Mouse (Mus musculus) adrenal gland, postnatal 14 days (tissue): ENCODE results near the gene Pllp. TPM values are rescaled to one million over a fixed set of nuclear protein-coding genes. Genes with fewer than 3 reads are reported as not detected.
A peak's percentile ranks its signal among the peaks of the same experiment; 100 is the strongest.

ENCODE experiments used
- DNase-seq: peaks from one replicate; pipeline ENCODE4 v3.0.0; 2021; ENCODE audit warnings: mixed read lengths
- long read RNA-seq, 2 experiments: library from polyadenylated mRNA; stranded (forward); transcript quantifications; one replicate each; pipeline ENCODE4 v2.0.0; 2021
- total RNA-seq: library from RNA; stranded (reverse); gene quantifications from 2 replicates; pipeline ENCODE4 v1.2.3, GENCODE M21; 2021

Gene Pllp
- 0.86 and 1.6 TPM in 2 replicates for total RNA-seq
- long read RNA-seq, experiment 1, partial matches to known transcripts = 0 of 2 reads
- long read RNA-seq, experiment 1, other reads (novel, unspliced or antisense) = 1 of 2 reads
- long read RNA-seq, experiment 2, partial matches to known transcripts = 0 of 1 reads
- long read RNA-seq, experiment 2, other reads (novel, unspliced or antisense) = 0 of 1 reads

DNA sequence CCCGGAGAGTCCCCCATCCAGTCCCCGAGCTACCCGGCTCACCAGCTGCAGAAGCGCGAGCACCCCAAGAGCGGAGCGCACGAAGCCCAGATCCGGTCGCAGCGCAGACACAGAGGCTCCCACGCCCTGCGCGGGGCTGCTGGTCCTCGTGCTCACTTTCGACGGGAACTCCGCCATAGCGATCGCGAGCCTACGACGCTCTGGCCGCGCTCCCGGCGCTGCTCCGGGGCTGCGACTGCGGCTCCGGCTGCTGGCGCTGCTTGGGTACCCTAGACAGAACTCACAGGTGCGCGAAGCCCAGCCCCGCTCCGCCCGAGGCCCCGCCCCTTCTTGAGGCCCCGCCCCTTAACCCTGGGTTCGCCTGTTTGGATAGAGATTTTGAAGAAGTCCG is at the start of gene Pllp:
Pllp (minus strand) TSS at position 285 of the 391 bp plus-strand sequence.
- peak; percentile 62 for DNase-seq

DNA sequence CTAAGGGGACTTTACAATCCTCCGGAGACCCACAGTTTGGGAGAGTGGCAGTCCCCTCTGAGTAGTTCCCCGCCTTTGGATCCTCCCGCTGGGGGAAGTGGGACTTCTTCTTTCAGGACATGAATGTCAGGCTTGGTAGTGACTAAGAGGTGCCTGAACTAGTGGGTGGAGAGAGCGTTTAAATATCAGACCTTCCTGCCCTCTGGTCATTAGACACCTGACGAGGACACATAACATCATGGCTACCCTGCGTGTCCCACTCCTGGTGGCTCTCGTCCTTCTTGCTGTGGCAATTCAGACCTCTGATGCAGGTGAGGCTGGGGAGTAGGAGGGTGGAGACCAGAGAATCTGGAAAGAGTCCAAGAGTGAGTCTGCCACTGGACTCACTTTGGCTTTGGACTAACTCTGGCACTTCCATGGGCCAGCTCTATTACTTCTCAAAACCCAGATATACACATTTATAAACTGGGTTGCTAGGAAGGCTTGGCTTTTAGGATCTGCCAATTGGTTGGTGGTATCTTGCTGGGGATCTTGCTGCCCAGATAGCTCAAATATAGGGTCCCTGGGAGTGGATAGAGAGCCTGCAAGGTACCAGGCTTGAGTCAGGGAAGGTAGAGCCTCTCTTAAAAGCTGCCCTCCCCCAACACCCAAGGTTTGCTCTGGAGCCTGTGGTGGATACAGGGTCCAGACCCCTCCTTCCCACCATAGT is 49.6 kb upstream of the Pllp start, which contains the start of gene Ccl22:
Ccl22 (plus strand) TSS at position 115 of the 709 bp plus-strand sequence.
- no peak for DNase-seq

DNA sequence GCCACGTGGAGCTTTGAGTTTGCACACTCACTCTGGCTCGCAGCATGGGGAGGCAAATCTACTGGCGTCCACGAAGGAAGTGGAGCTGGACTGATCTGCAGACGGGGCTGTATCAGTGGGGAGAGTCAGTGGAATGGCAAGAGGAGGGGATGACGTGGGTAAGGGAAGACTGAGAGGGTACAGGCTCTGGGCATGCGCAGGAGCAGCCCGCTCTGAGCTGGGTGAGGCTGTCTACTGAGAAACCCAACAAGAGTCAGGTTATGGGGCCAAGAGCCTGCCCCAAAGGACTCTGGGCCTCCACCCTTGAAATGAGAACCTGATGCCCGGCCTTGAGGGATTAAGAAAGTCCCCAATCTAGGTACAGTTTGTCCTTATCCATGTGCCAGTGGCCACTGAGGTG is 48.9 kb upstream of the Pllp start:
- no peak for DNase-seq

DNA sequence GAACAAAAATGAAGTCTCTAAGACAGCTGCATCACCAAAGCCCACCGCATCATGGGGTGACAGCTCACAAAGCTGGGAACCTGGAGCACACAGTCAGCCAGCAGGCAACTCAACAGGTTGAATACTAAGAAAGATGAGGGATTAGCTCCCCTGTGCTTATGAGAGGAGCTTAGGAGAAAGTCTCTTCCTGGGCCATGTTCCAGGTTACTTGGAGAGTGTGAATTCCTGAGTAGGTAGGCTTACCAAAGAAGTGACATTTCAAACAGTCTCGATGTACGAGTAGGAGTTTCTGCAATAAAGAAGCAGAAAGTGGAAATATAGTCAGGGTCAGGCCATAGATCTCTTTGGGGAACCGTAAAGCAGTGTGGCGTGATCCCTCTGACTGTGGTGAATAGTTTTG is 48.4 kb upstream of the Pllp start:
- no peak for DNase-seq

DNA sequence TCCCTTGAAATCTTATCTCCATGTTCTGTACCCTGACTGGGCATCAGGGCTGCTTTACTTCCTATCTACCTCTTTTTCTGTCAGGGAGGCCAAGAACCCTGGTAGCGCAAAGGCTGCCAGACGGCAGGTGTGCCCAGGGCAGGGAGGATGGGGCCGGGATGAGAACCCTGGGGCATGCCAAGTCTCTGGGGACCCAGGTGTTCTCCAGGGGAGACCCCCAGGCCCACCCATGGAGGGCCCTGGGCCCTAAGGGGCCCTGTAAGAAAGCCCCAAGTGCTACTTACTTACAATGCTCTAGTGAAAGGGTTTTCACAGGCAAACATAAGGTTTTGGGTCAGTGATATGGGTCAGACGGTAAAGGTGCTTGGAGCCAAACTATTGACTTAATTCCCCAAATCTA is 45.6 kb upstream of the Pllp start:
- no peak for DNase-seq

DNA sequence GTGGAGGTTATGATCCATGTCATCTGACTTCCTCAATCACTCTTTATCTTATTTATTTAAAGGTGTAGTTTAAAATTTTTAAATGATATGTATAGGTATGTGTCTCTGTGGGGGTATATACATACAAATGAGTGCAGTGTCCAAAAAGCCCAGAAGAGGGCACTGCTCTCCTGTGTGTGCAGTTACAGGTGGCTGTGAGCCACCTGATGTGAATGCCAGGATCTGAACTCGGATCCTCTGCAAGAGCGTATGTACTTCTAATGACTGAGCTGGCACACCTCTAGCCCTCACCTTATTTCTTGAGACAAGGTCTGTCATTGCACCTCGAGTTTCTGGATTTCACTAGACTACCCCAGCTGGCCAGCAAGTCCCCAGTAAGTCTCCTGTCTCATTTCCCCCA is 44.5 kb upstream of the Pllp start:
- no peak for DNase-seq

DNA sequence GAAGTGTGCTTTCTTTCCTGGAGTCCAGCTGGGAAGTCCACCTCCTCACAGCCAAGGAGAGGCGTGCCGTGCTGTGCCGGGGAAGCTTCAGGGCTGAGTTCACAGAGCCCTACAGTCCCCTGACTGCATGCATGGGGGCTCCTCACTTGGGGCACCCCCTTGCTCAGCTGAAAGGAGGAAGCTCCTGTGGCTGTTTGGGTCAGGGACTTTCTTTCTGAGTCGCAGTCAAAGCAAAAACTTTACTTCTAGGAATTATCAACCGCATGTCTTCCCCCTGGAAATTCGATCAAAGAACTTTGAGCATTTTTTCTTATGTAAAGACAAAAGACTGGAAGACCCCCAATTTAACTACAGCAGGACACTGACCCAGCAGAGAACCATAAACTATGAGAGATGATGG is 43.8 kb upstream of the Pllp start:
- peak; percentile 14 for DNase-seq

DNA sequence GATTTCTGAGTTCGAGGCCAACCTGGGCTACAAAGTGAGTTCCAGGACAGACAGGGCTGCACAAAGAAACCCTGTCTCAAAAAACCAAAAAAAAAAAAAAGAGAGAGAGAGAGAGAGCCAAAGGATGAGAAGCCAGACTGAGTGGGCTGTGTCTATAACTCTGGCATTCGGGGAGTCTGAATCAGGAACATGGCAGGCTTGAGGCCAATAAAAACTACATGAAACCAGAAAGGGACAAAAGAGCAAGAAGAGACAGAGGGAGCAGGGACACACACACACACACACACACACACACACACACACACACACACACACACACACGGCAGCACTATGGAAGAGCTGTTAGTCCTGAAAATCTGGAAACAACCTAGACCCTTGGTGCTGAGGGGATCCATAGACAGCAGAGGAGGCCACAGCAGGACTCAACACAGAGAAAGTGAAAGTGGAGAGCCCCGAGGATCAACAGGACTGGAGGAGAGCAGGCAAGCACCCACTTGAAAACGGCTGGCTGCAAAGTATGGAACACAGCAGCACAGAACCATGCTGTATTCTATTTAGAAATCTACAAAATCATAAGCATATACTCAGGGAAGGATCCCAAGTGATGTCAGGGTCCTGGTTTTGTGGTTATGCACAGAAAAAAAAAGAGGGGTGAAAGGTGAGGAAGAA is 39.5 kb upstream of the Pllp start:
- peak; percentile 44 for DNase-seq

DNA sequence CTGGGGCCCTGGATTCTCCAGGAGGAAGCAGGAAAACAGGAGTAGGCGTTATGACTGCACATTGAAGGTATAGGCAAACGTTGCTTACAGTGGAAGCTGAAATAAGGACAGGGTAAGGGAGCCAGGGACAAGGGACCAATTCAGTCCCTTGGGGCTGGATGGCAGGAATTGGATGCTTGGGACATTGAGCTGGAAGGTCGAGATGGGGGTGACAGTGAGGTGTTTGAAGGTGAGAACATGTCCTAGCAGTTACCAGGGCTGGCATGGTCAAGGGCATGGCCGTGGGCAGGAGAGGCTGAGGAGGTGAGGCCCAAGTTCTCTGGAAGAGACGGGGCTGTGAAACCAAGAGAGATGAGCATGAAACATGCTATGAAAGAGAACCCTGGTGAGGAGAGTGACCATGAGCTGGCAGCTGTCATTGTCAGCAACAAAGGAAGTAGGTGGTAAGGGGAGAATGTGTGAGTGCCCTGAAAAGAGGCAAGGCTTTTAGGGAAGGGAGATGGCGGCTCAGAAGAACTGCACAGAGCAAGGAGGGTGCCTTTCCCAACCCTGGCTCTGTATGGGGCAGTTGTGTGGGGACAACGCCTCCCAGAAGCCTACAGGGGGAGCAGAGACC is 38.8 kb upstream of the Pllp start:
- DNase-seq = no peak

DNA sequence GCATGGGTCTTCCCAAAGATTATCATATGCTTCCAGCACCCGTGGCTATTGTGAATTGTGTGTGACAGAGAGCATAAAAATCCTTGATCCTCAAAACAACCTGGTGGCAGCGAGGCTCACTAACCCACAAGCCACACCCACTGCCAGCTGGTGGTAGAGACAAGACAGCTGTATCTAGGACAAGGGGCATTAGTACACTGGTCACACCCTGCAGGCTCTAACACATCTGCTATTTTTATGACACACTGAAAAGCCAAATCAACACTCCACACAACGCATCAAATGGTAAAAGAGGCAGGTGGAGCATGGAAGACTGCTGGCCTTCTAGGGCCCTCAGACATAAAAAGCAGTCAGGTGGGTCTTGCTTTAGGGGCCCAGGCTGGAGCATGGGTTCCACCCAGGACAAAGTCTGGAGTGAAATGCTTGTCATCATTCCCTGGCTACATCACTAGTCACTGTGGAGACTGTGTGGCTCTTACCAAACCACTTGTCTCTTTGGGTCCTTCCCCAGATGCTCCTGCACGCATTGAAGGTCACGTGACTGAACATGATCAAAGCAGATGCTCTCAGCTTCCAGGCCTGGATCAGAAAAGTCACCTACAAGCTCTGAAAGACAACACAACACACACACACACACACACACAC is 37.9 kb upstream of the Pllp start:
- no peak for DNase-seq

DNA sequence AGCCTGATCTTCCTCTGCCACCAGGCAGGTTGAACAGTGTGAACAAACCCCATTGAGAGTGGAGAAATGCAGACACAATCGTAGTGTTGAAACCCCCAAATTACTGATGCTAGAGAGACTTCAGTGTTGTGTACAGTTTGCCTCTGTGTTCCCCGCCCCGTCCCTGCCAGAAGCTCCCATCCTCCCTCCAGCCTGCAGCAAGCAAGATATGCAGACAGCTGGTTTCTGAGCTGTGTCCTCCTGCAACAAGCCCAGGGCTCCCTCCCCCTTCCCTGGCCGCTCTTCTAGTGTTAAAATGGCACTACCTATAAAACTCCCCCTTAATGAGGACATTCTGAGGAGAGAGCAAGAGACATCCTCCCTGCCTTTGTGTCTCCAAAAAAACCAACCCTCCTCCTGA is 33.2 kb upstream of the Pllp start:
- no peak for DNase-seq

DNA sequence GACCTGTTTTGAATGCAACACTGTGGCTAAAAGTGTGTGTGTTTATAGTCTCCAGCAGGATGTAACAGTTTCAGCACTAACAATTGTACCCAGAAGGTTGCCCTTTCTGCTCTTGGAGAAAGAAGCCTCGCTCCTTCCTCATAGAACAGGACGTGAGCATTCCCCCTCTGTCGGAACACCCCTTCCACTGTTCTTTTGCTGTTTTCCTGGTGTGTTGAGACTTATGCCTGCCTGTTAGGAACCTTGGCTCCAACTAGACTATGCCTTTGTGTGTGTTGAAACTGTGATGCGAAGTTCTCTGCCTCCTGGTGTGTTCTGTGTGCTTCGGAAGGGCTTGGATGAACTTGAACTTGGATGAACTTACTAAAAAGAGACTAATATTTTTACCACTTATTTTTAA is 29.9 kb upstream of the Pllp start:
- DNase-seq = no peak

DNA sequence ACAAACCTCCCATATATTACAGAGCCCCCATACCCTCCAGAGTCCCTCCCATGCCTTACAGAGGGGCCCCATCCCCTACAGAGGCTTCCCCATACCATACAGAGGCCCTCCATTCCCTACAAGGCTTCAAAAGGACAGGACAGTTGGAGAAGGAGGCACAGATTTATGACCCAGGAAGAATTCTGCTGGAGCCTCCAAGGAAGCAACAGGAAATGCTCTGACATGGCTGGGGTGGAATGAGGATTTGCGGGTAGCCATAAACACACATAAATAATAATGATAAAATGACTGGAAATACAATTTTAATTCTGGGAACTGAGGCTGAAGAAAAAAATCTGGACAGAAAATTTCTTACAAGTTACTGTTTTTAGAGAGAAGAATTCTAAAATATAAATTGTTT is 20.8 kb upstream of the Pllp start:
- no peak for DNase-seq

DNA sequence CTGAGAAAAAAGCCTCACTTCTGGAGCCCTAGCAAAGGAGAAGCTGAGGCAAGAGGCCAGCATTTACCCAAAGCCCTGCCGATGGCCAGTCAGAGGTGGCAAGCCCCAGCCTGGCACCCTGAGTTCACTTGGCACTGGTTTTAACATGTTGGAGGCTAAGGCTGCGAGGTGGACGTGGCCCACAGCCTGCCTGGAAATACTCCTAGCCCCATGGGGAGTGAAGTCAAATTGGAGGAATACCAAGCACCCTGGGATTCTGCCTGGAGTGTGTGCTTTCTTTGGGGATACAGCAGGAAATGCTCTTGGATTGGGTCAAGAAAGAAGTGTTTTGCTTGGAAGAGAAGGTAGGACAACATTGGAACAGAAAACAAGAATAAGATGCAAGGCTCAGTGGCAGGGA is 19.8 kb upstream of the Pllp start:
- peak; percentile 57 for DNase-seq

DNA sequence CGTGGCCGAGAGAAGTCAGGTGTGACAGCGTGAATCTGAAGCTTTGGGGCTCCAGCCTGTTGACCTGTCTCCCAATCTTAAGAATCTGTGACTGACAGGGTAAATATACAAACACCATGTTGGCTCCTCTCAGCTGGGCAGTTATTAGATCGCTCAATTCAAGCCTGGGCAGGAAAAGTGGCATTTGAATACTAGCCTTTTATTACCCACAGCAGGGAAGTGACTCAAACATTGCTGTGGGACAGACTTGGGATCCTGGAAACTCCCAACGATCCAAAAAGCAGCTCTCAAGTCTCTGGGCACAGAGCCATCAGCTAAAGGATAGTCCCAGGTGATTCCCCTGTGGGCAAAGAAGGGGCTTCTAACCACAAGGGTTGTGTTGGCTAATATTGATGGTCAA is 18.5 kb upstream of the Pllp start:
- no peak for DNase-seq

DNA sequence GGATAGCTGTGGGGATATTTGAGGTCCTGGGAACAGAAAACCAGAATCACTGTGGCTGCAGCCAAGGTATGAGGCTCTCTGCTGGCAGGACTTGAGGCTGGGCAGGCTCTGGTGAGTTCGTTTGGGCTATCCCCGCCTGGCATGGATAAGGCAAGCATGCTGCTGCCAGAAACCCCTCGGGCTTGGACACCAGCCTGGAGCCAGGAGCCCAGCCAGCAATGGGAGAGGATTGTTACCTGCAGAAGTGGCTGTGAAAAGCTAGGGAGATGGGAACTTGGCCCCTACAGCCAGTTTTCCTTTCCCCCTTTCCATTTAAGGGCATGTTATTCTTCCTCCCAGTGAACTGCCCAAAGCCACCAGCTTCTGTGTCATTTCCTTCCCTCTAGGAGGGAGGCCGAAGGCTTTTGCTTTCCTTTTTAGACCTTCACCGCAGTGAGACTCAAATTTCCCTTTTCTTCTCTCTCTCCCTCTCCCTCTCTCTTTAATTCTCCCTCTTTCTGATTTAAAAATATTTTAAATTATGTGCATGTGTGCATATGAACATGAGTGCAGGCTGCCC is 15.2 kb upstream of the Pllp start:
- DNase-seq = no peak

DNA sequence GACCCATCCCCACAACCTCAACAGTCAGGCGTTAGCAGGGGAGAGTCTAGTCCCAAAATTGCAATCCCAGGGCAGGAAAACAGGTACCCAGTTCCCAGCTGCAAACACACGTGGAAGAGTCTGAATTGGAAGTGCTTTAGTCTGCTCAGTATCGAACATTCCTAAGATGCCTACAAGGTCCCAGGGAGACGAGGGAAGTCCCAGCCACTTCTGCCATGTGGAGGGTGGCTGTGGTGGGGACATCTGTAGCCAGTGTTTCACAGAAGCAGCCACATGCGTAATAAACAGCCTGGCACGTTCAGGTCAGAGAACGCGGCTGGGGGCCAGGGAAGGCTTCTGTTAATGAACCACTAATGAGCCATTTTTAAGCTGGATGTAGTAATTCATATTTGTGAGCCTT is 14.3 kb upstream of the Pllp start:
- no peak for DNase-seq

DNA sequence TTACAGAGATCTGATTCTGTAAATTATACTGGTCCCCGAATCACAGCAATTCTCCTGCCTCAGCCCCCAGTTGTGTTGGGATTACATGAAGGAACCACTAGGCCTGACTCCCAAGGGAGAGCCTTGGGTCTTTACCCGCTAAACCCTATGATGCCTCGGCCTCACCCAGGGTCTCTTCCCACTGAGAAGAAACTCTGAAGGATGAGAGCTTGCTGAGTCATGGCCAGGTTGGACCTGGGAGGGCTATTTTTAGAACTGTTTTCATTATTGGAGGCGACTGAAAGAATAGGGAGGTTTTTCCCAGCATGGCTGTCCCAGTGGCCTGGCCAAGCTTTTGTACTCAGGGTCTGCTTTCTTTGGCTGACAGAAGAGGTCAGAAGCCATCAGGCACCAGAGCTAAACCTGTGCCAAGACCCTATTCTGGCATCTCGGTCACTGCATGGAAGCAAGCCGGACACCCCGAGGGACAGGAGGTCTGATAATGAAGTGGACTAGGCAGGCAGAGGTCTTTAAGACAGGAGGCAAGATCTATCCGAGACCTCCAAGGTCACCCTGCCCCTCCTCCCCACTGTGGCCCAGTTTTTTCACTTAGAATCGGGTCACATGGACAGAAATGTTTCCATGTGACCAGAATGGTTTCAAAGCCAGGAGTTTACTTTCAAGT is 10.8 kb upstream of the Pllp start:
- peak; percentile 71 for DNase-seq

DNA sequence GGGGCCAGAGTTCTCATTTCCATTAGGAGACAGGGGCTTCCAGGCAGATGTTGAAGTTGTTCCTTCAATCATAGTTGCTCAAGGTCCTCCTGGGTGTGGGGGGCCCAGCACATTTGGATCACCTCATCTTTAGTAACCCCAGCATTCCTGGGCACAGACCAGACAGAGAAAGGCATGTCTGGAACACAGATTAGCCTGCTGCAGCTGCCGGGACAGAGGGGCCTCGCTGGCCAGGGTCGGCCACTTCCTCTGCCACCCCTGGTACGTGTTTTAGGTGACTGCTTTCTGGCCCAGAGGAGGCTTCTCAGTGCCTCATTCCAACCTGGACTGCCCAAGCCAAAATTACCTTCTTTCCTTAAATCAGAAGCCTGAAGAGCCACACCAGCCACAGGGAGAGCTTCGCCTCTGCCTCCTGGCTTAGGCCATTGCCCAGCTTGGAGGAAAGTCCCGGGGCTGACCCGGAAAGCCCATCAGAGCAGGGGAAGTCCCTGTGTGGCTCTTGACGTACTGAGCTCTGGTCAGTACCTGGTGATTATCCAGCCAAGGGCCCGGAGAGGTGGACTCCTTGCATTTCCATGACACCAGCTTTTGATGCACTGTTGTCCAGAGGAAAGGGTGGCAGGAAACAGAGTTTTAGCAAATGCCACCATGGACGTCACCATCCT is 9.6 kb upstream of the Pllp start:
- DNase-seq = no peak

DNA sequence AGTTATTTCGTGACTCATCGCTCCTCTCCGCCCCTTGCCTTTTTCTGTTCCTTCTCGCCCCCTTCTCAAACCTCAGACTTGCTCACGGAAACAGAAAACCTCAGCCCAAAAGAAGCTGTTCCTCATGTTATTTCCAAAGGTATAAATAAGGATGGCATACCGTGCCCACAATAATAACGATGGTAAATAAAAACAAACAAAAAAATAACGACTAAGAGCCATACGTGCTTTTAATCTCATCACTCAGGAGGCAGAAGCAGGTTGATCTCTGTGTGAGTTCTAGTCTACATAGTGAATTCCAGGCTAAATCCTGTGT is 8.5 kb upstream of the Pllp start:
- DNase-seq = no peak

DNA sequence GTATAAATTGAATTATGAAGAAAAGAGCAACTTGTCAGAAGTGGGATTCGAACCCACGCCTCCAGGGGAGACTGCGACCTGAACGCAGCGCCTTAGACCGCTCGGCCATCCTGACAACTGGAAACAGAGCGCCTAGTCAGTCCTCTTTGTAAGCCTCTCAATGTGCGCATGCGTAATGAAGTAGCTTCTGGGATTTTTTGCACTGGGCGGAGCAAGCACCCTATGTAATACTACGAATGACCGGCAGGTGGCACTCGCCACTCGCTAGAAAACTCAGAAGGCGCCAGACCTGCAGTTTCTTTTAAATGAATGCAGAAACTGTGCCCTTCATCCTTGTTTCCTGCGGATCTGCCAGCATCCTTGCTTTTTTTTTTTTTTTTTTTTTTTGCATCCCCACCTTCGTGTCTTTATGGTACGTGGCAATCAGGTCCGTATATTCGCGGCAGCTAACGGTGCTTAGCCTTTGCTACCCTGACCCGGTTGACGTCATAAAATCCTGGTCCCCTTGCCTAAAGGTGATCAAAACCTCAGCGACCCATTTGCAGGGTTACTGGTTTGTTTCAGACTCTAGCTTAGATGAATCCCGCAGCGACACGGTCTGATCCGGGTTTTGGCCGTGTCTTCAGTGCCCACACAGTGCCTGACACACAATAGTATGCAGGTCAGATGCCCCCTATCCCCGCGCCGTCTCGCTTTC is 8.0 kb upstream of the Pllp start:
- DNase-seq = peak; percentile 96
